8 mouse cellular contexts compared by ENCODE assay signal in the genomic region with DNA sequence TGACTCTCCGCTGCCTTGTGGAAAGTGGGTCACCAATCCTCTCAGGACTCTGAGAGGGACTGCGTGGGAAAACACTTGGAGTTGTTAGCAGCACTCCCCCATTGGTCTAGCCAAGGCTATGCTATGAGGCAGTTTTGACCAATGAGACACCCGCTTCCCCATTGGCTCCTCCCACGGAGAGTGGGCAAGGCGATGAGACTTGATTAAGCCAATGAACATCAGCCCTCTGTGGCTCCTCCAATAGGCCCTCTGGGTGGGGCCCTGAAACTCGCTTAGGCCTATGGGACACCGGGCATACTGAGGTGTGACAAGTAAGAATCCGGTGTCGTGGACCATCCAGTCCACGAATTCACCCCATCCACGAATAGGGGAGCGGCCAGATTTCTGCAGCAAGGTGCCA. TPM values are rescaled to one million over a fixed set of nuclear protein-coding genes. Genes with fewer than 3 reads are reported as not detected.
DNase-seq lines count a peak whose midpoint lies in the region; ATAC-seq and TF ChIP-seq lines count a peak whose summit lies in the region.

No protein-coding gene starts in this region.

- no peak for TF ChIP-seq CTCF in heart, adult 2 months (IDR thresholded peaks at IDR 0.05)

- TF ChIP-seq EP300 in heart, adult 2 months (IDR thresholded peaks at IDR 0.05; ENCODE audit: insufficient read depth, low read depth, low read length), result no peak

- no peak for TF ChIP-seq POLR2A in heart, adult 2 months (IDR thresholded peaks at IDR 0.05; ENCODE audit: insufficient read depth, low read depth, low read length)

- no peak overlapping the region for H3K27ac ChIP-seq in heart, embryonic 12.5 days (ENCODE audit: poor library complexity, severe bottlenecking)
- H3K27ac ChIP-seq in heart, adult 2 months, result no peak overlapping the region

- H3K4me2 ChIP-seq in heart, embryonic 12.5 days, result peak overlapping the region; percentile 40

- 10% methylated on average over 12 of the region's 12 CpGs for WGBS in heart, embryonic 12.5 days
- WGBS in heart, adult 2 months, result 7% methylated on average over 12 of the region's 12 CpGs

- no peaks in the 10 kb centered on the region for H3K79me2 ChIP-seq in heart, adult 2 months (replicated peaks; ENCODE audit: control insufficient read depth, insufficient read depth, low read length)

- no peak overlapping the region for H3K9ac ChIP-seq in heart, embryonic 12.5 days
- H3K9ac ChIP-seq in heart, adult 2 months (ENCODE audit: low read depth, low read length), result no peak overlapping the region

- intact Hi-C loops in heart, adult 2 months (cut with DNase I), result no loop called here

- H3K9me3 ChIP-seq in heart, embryonic 12.5 days (replicated peaks), result no peaks in the 10 kb centered on the region

- ATAC-seq in heart, embryonic 12.5 days (ENCODE audit: insufficient number of reproducible peaks, low FRiP score), result no peak

- peaks cover 77% of the 10 kb centered on the region for H3K27me3 ChIP-seq in heart, embryonic 12.5 days (replicated peaks)
- H3K27me3 ChIP-seq in heart, adult 2 months (ENCODE audit: control insufficient read depth, insufficient read depth, low read length), result peaks cover 4% of the 10 kb centered on the region

- H3K4me3 ChIP-seq in heart, embryonic 12.5 days, result no peak overlapping the region
- H3K4me3 ChIP-seq in heart, adult 2 months, result no peak overlapping the region

- H3K36me3 ChIP-seq in heart, embryonic 12.5 days, result no peaks in the 10 kb centered on the region
- H3K36me3 ChIP-seq in heart, adult 2 months (ENCODE audit: control insufficient read depth, insufficient read depth, low read length), result no peaks in the 10 kb centered on the region

- DNase-seq in heart, adult 2 months, result no peak
- peak; percentile 74 for DNase-seq in cerebellum, adult 9-10 months
- peak; percentile 45 to 71 for DNase-seq in frontal cortex, adult 2 months (ENCODE audit: extremely low spot score in 1 of 2, low spot score in 1 of 2)
- peak; percentile 9 to 17 for DNase-seq in kidney, postnatal 36 days
- DNase-seq in lung, postnatal 10 days, result peak; percentile 40
- DNase-seq in skeletal muscle tissue, adult 2 months (ENCODE audit: low read depth, low spot score), result peak; percentile 4
- no peak for DNase-seq in adrenal gland, adult (ENCODE audit: inconsistent age in 2 of 2, low spot score in 1 of 2)

- 0 out of 2 replicates have a peak, but pooled peaks cover 5% of the 10 kb centered on the region for H3K4me1 ChIP-seq in heart, embryonic 12.5 days (replicated peaks)
- no peaks in the 10 kb centered on the region for H3K4me1 ChIP-seq in heart, adult 2 months (ENCODE audit: control insufficient read depth, insufficient read depth, low read length)

RNA-seq across cellular contexts. Expression of a gene that starts 36.3 kb away (rescaled TPM):
- 0.05 TPM in 2 replicates for polyA plus RNA-seq in heart, embryonic 12.5 days (2016; fragmentation: Nextera tagmentation; extraction: Ambion mirVana)
- total RNA-seq in heart, adult 2 months (2021), result 1 to 10 TPM; 1.4 to 1.7 TPM
- 2.3 and 4.7 TPM in 2 replicates for polyA plus RNA-seq in heart, adult 2 months (2012; rRNA removed)
- polyA plus RNA-seq in frontal cortex, adult 2 months (2012; rRNA removed), result 4.4 and 5.0 TPM in 2 replicates

Comparison
In these comparisons a context has a peak if more than half of its experiments do, and no peak if none do; other contexts are left out.
1. DNase-seq: peak in cerebellum, adult 9-10 months (single experiment), frontal cortex, adult 2 months (2 of 2), kidney, postnatal 36 days (2 of 2), lung, postnatal 10 days (single experiment) and skeletal muscle tissue, adult 2 months (single experiment); none in heart, adult 2 months (0 of 2) and adrenal gland, adult (0 of 2).